Mouse (Mus musculus): ENCODE measurements at regions not wholly inside any gene's neighbourhood (a gene's known extent, or its start where the extent isn't known, plus 50 kb on each side); places are given as distances from the start of the nearest gene placed in this dataset.

GRCm38 (mm10) chr2:78095536-78095935, 149.4 kb upstream of the Cwc22 start:
- Histone ChIP-seq H3K27me3 (ENCODE audit: control insufficient read depth, insufficient read depth, low read length) (no peaks in the 10 kb centered on the region), H3K4me2 (replicated peaks; ENCODE audit: low read depth, low read length, severe bottlenecking) (no peak overlapping the region), H3K9me3 (ENCODE audit: control insufficient read depth, low read length) (no peaks in the 10 kb centered on the region), H3K4me3 (replicated peaks; ENCODE audit: low read length) (no peak overlapping the region), H3K9ac (ENCODE audit: low read depth, low read length, severe bottlenecking) (no peak overlapping the region), H3K27ac (replicated peaks; ENCODE audit: low read depth, low read length) (no peak overlapping the region), H3K36me3 (ENCODE audit: control insufficient read depth, insufficient read depth, low read length) (no peaks in the 10 kb centered on the region), H3K4me1 (ENCODE audit: control insufficient read depth, insufficient read depth, low read length) (no peaks in the 10 kb centered on the region)
- 82% methylated on average over 2 of the region's 2 CpGs for WGBS
- DNase-seq (ENCODE audit: low spot score) (no peak), ATAC-seq (ENCODE audit: low FRiP score, low read depth) (no peak)
- TF ChIP-seq POLR2A (IDR thresholded peaks at IDR 0.05; ENCODE audit: borderline replicate concordance, extremely low read depth, insufficient read depth, insufficient read length) = no peak

DNA sequence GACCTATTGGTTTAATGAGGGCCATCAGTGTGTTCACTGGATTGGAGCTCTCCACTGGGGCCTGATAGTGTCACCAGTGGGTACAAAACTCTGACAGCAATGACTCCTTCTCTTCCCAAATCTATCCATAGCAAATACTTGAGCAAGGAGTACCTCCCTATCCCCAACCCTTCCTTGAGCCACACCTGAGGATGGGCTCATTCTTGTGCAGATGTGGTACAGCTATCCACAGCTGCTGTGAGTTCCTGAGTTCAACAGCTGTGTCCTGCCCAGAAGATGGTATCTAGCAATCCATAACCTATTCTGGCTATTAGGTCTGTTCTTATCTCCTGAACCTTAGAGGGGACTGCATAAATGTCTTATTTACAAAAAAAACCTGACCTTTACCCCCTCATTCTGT, 148.7 kb upstream of the Cwc22 start:
- no peaks in the 10 kb centered on the region for H3K27me3 ChIP-seq (ENCODE audit: control insufficient read depth, insufficient read depth, low read length)
- ATAC-seq (ENCODE audit: low FRiP score, low read depth) (no peak), DNase-seq (ENCODE audit: low spot score) (no peak)
- H3K27ac ChIP-seq (replicated peaks; ENCODE audit: low read depth, low read length) = no peak overlapping the region
- no peak overlapping the region for H3K4me2 ChIP-seq (replicated peaks; ENCODE audit: low read depth, low read length, severe bottlenecking)
- TF ChIP-seq POLR2A (IDR thresholded peaks at IDR 0.05; ENCODE audit: borderline replicate concordance, extremely low read depth, insufficient read depth, insufficient read length) = no peak
- no peaks in the 10 kb centered on the region for H3K9me3 ChIP-seq (ENCODE audit: control insufficient read depth, low read length)
- no peaks in the 10 kb centered on the region for H3K4me1 ChIP-seq (ENCODE audit: control insufficient read depth, insufficient read depth, low read length)
- H3K36me3 ChIP-seq (ENCODE audit: control insufficient read depth, insufficient read depth, low read length) = no peaks in the 10 kb centered on the region
- no peak overlapping the region for H3K4me3 ChIP-seq (replicated peaks; ENCODE audit: low read length)
- no peak overlapping the region for H3K9ac ChIP-seq (ENCODE audit: low read depth, low read length, severe bottlenecking)

GRCm38 (mm10) chr2:78064321-78065037, 118.3 kb upstream of the Cwc22 start:
- no peak for TF ChIP-seq POLR2A (IDR thresholded peaks at IDR 0.05; ENCODE audit: borderline replicate concordance, extremely low read depth, insufficient read depth, insufficient read length)
- WGBS = 41% methylated on average over 16 of the region's 16 CpGs
- ATAC-seq (ENCODE audit: low FRiP score, low read depth) = no peak

DNA sequence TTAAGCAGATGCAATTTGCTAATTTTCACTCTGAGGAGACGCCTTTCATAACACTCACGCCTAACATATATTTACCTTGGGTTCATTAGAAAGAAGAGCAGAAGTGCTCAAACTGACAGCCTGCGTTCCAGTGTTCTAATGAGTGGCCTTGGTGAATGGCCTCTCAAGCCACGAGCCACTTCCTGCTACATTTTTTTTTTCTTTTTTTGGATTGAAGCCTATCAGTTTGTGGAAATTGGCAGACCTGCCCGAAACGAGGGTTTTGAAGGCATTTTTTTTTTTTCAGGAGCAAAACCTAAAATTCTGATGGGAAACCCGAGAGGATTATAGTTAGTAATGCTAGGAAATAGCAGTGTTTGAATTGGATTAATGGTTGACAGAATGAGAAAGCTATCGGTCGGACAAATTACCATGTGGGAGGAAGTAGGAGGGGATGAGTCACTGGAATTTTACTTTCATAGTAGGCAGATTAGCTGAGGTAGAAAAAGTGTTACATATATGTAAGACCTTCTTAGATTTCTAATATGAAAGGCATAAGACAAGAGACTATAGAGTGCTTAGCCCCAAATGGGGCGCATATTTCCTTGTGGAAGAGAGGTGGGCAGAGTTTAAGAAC, 113.7 kb upstream of the Cwc22 start:
- 67% methylated on average over 10 of the region's 10 CpGs for WGBS
- no peaks in the 10 kb centered on the region for H3K9me3 ChIP-seq (ENCODE audit: control insufficient read depth, low read length)
- no peaks in the 10 kb centered on the region for H3K27me3 ChIP-seq (ENCODE audit: control insufficient read depth, insufficient read depth, low read length)
- no peak overlapping the region for H3K27ac ChIP-seq (replicated peaks; ENCODE audit: low read depth, low read length)
- H3K4me3 ChIP-seq (replicated peaks; ENCODE audit: low read length) = no peak overlapping the region
- DNase-seq (ENCODE audit: low spot score) = no peak
- no peak for TF ChIP-seq POLR2A (IDR thresholded peaks at IDR 0.05; ENCODE audit: borderline replicate concordance, extremely low read depth, insufficient read depth, insufficient read length)
- no peaks in the 10 kb centered on the region for H3K4me1 ChIP-seq (ENCODE audit: control insufficient read depth, insufficient read depth, low read length)
- no peak overlapping the region for H3K4me2 ChIP-seq (replicated peaks; ENCODE audit: low read depth, low read length, severe bottlenecking)
- H3K36me3 ChIP-seq (ENCODE audit: control insufficient read depth, insufficient read depth, low read length) = no peaks in the 10 kb centered on the region
- no peak for ATAC-seq (ENCODE audit: low FRiP score, low read depth)
- H3K9ac ChIP-seq (ENCODE audit: low read depth, low read length, severe bottlenecking) = no peak overlapping the region

More at GRCm38 (mm10) chr2:78064321-78065037, 118.3 kb upstream of the Cwc22 start:
- Histone ChIP-seq H3K4me3 (replicated peaks; ENCODE audit: low read length) (no peak overlapping the region), H3K9me3 (ENCODE audit: control insufficient read depth, low read length) (no peaks in the 10 kb centered on the region), H3K36me3 (ENCODE audit: control insufficient read depth, insufficient read depth, low read length) (no peaks in the 10 kb centered on the region), H3K4me1 (ENCODE audit: control insufficient read depth, insufficient read depth, low read length) (no peaks in the 10 kb centered on the region), H3K9ac (ENCODE audit: low read depth, low read length, severe bottlenecking) (no peak overlapping the region), H3K27me3 (ENCODE audit: control insufficient read depth, insufficient read depth, low read length) (no peaks in the 10 kb centered on the region), H3K27ac (replicated peaks; ENCODE audit: low read depth, low read length) (no peak overlapping the region), H3K4me2 (replicated peaks; ENCODE audit: low read depth, low read length, severe bottlenecking) (no peak overlapping the region)
- no peak for DNase-seq (ENCODE audit: low spot score)

DNA sequence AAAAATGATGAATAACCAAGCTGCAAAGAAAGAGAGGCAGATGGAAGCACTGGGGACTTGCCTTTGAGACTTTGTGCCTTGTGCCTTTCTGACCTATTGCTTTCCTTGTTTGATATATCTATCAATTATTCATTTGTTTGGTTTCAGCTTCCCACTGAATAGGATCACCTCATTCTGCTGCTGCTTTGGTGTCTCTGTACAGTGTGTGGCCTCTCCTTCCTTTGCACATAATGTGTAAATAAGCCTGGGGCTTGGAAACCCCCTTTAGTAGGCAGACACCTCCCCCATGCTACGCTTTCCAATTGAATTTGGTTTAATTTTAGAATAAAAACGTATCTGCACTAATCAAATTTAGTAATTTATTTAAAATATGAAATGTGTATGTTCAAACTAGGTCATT, 112.8 kb upstream of the Cwc22 start:
- Histone ChIP-seq H3K27me3 (ENCODE audit: control insufficient read depth, insufficient read depth, low read length) (no peaks in the 10 kb centered on the region), H3K4me3 (replicated peaks; ENCODE audit: low read length) (no peak overlapping the region), H3K27ac (replicated peaks; ENCODE audit: low read depth, low read length) (no peak overlapping the region), H3K9ac (ENCODE audit: low read depth, low read length, severe bottlenecking) (no peak overlapping the region), H3K4me1 (ENCODE audit: control insufficient read depth, insufficient read depth, low read length) (no peaks in the 10 kb centered on the region), H3K36me3 (ENCODE audit: control insufficient read depth, insufficient read depth, low read length) (no peaks in the 10 kb centered on the region), H3K9me3 (ENCODE audit: control insufficient read depth, low read length) (no peaks in the 10 kb centered on the region), H3K4me2 (replicated peaks; ENCODE audit: low read depth, low read length, severe bottlenecking) (no peak overlapping the region)
- ATAC-seq (ENCODE audit: low FRiP score, low read depth) = no peak
- 69% methylated on average over 2 of the region's 2 CpGs for WGBS
- TF ChIP-seq POLR2A (IDR thresholded peaks at IDR 0.05; ENCODE audit: borderline replicate concordance, extremely low read depth, insufficient read depth, insufficient read length) = no peak
- no peak for DNase-seq (ENCODE audit: low spot score)
